Mouse (Mus musculus) left cerebral cortex, adult 2 months (tissue): ENCODE data around the gene Zfp872. TPM values are rescaled to one million over a fixed set of nuclear protein-coding genes. Genes with fewer than 3 reads are reported as not detected.
A peak's percentile ranks its signal among the peaks of the same experiment; 100 is the strongest.
"Not testable (repeated sequence)": the region's sequence is repeated elsewhere in the genome, so short reads cannot be mapped to it uniquely, and the experiment has no call there.

ENCODE experiments used
- DNase-seq, 2 experiments: peaks; one replicate each; pipeline ENCODE4 v3.0.0; 2021 to 2022; ENCODE audit warnings: low spot score in 2 of 2, mixed read lengths in 1 of 2; ENCODE audit errors: extremely low spot score in 1 of 2
- H3K27ac ChIP-seq: fragments of 200-600 bp; 2 replicates; pipeline ENCODE4 v1.8.1; 2022
- H3K4me3 ChIP-seq: fragments of 200-600 bp; 2 replicates; pipeline ENCODE4 v1.8.1; 2022
- CTCF ChIP-seq: fragments of 200-600 bp; IDR thresholded peaks from 2 replicates; pipeline ENCODE4 v1.8.1; 2022; ENCODE audit warnings: antibody characterized with exemption, mild to moderate bottlenecking, moderate library complexity
- intact Hi-C: fragments of 180-260 bp; cut with DNase I; formaldehyde crosslinking; loops from one replicate; pipeline ENCODE4 v1.15.1; 2025
- total RNA-seq, 2 experiments: library from RNA; stranded (reverse); gene quantifications; 2 replicates each; pipeline ENCODE4 v1.2.3; 2021

Gene Zfp872
- total RNA-seq, 2 experiments from 2014 or later = not detected

- H3K27ac ChIP-seq = no peak overlapping the region
- intact Hi-C loops = no loop called here
- DNase-seq = no peak
- no peak overlapping the region for H3K4me3 ChIP-seq
- no peak for TF ChIP-seq CTCF
These were observed 8.5 kb downstream of the Zfp872 start for GRCm38 (mm10) chr9:22196412-22196811.

GRCm38 (mm10) chr9:22213785-22214194, 25.9 kb downstream of the Zfp872 start:
- no peak for DNase-seq
- Histone ChIP-seq H3K4me3 (no peak overlapping the region), H3K27ac (no peak overlapping the region)
- intact Hi-C loops = no loop called here
- TF ChIP-seq CTCF = no peak

GRCm38 (mm10) chr9:22214549-22214948, 26.7 kb downstream of the Zfp872 start:
- no peak for DNase-seq
- no peak for TF ChIP-seq CTCF
- H3K4me3 ChIP-seq = no peak overlapping the region
- no peak overlapping the region for H3K27ac ChIP-seq
- intact Hi-C loops = no loop called here

- DNase-seq = no peak
- no peak for TF ChIP-seq CTCF
- intact Hi-C loops = no loop called here
- Histone ChIP-seq H3K4me3 (no peak overlapping the region), H3K27ac (no peak overlapping the region)
These were observed 28.8 kb downstream of the Zfp872 start for GRCm38 (mm10) chr9:22216705-22217104.

GRCm38 (mm10) chr9:22217858-22218493, 30.1 kb downstream of the Zfp872 start:
- intact Hi-C loops = no loop called here
- no peak for DNase-seq
- no peak overlapping the region for H3K27ac ChIP-seq
- H3K4me3 ChIP-seq = no peak overlapping the region
- TF ChIP-seq CTCF = no peak

- H3K4me3 ChIP-seq = no peak overlapping the region
- no peak for TF ChIP-seq CTCF
- intact Hi-C loops = loop anchor here (2.0 kb wide), 2 partner anchors 67 to 185 kb away; partner anchors contain the start of gene Pigyl
- H3K27ac ChIP-seq = no peak overlapping the region
- DNase-seq = no peak
These were observed 36.2 kb downstream of the Zfp872 start for GRCm38 (mm10) chr9:22224066-22224465.

GRCm38 (mm10) chr9:22224536-22225503, 36.9 kb downstream of the Zfp872 start:
- Histone ChIP-seq H3K4me3 (peak overlapping the region; percentile 55), H3K27ac (peak overlapping the region; percentile 91)
- intact Hi-C loops = loop anchor here (2.0 kb wide), 2 partner anchors 68 to 184 kb away; partner anchors contain the start of gene Pigyl
- DNase-seq = no peak
- peak; percentile 20 for TF ChIP-seq CTCF

GRCm38 (mm10) chr9:22225581-22226388, 37.9 kb downstream of the Zfp872 start, which contains the start of gene Zfp809:
Zfp809 (plus strand) TSS chr9:22225714.
- peak; percentile 71 for TF ChIP-seq CTCF
- intact Hi-C loops = loop anchor here (2.0 kb wide), 2 partner anchors 69 to 183 kb away; partner anchors contain the start of gene Pigyl
- peak within 1 kb of the TSS; percentile 55 for H3K4me3 ChIP-seq
- peak within 1 kb of the TSS; percentile 91 for H3K27ac ChIP-seq
- DNase-seq = peak; percentile 98 to 99

- intact Hi-C loops, H3K27ac ChIP-seq, DNase-seq: not testable (repeated sequence)
- peak overlapping the region; percentile 55 for H3K4me3 ChIP-seq
- peak; percentile 2; the same call in 1 of the 2 replicates for TF ChIP-seq CTCF
These were observed 38.4 kb downstream of the Zfp872 start for GRCm38 (mm10) chr9:22226389-22226673.

GRCm38 (mm10) chr9:22226846-22227245, 39.0 kb downstream of the Zfp872 start:
- no peak for TF ChIP-seq CTCF
- H3K4me3 ChIP-seq = no peak overlapping the region
- no peak for DNase-seq
- H3K27ac ChIP-seq = no peak overlapping the region
- intact Hi-C loops = no loop called here

- H3K27ac ChIP-seq = no peak overlapping the region
- TF ChIP-seq CTCF = no peak
- intact Hi-C loops = no loop called here
- DNase-seq = no peak
- no peak overlapping the region for H3K4me3 ChIP-seq
These were observed 41.6 kb downstream of the Zfp872 start for GRCm38 (mm10) chr9:22229386-22230026.
